Mouse (Mus musculus): ENCODE results near the gene Vdr. TPM values are rescaled to one million over a fixed set of nuclear protein-coding genes. Genes with fewer than 3 reads are reported as not detected.

Vdr gene
- polyA plus RNA-seq, 1 experiment from 2014 or later, result 0.59 TPM

DNA sequence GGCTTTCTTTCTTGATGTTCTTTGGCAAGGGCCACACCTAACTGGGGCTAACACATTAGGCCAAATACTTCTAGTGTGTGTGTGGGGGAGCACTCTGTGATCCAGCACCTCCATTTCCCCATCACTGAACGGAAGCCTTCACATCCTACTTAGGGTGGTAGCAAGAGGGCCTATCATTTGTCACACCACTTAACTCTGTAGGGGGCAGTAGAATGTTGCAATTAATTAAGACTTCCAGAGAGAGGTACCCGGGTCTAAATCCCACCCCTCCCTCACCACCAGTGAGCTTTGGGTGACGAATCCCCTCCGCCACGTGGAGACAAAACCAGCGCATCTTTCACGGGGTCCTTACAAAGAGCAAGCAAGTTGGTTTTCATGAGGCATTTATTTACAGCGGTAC lies 56.4 kb downstream of the Vdr start:
- no peak overlapping the region for H3K4me3 ChIP-seq
- WGBS, result 54% methylated on average over 8 of the region's 8 CpGs
- H3K27ac ChIP-seq (replicated peaks), result no peak overlapping the region
- H3K36me3 ChIP-seq (replicated peaks), result no peaks in the 10 kb centered on the region
- H3K27me3 ChIP-seq (replicated peaks; ENCODE audit: low read depth, poor library complexity, severe bottlenecking), result no peaks in the 10 kb centered on the region
- no peak for DNase-seq (ENCODE audit: low spot score)
- peaks cover 5% of the 10 kb centered on the region; the same call in 1 of the 2 replicates for H3K4me1 ChIP-seq
- H3K9me3 ChIP-seq, result no peaks in the 10 kb centered on the region

DNA sequence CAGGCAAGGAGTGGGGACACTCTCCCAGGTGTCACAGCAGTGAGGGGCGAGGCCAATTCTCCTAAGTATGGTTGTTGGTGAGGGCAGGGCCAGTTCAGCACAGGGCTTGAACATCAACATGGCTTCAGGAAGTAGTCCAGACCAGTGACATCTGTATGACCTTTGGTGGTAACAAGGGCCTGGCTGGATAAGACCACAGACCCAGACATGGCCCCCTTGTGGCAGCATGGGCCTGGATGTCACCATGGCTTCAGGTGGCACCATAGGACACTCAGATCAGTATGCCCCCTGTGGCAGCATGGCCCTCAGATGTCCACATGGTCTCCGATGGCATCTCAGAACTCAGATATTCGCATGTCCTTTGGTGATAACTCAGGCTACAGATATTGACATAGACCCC lies 58.1 kb downstream of the Vdr start:
- Histone ChIP-seq H3K4me1 (peaks cover 5% of the 10 kb centered on the region; the same call in 1 of the 2 replicates), H3K9me3 (no peaks in the 10 kb centered on the region), H3K27me3 (replicated peaks; ENCODE audit: low read depth, poor library complexity, severe bottlenecking) (no peaks in the 10 kb centered on the region), H3K4me3 (no peak overlapping the region), H3K36me3 (replicated peaks) (no peaks in the 10 kb centered on the region), H3K27ac (replicated peaks) (no peak overlapping the region)
- no peak for DNase-seq (ENCODE audit: low spot score)
- 86% methylated on average over 3 of the region's 3 CpGs for WGBS

DNA sequence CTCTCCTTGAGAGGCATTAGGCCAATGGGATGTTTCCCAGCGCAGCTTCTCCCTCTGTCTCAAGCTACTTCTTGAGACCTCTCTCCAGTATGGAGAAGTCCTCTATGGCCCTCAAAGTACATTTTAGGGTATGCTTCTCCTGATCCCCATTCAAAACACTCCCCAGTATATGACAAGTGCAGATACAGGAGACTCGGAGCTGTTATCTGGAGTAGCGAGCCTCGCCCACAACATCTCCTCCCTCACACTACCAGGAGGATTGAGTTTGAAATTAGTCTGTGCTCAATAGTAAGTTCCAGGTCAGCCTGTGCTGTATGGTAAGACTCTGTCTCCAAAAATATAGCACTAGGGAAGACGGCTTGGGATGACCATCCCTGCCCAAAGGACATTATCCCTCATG lies 59.4 kb downstream of the Vdr start:
- Histone ChIP-seq H3K27ac (replicated peaks) (no peak overlapping the region), H3K36me3 (replicated peaks) (no peaks in the 10 kb centered on the region), H3K4me1 (peaks cover 5% of the 10 kb centered on the region; the same call in 1 of the 2 replicates), H3K4me3 (no peak overlapping the region), H3K9me3 (no peaks in the 10 kb centered on the region), H3K27me3 (replicated peaks; ENCODE audit: low read depth, poor library complexity, severe bottlenecking) (no peaks in the 10 kb centered on the region)
- 77% methylated on average over 5 of the region's 5 CpGs for WGBS
- DNase-seq (ENCODE audit: low spot score), result no peak

DNA sequence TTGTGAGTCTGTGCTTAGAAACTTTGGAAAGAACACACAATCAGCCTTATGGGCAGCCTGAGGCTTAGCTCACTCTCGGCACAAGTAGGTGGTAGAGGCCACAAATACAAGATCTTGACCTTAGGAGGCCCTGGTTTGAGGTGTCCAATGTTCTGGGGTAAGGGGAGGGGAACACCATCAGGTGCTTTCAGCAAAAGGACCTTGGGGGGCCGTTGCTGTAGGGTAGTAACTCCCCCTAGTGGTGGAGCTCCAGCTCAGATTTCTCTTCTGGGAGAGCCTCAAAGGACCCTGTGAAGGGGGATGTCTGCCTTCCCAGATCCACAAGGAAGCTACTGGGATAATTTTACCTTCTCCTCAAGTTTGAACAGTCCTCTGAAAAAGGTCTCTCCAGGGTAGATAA lies 60.0 kb downstream of the Vdr start:
- WGBS, result 23% methylated on average over 2 of the region's 2 CpGs
- Histone ChIP-seq H3K4me1 (peaks cover 5% of the 10 kb centered on the region; the same call in 1 of the 2 replicates), H3K36me3 (replicated peaks) (no peaks in the 10 kb centered on the region), H3K27me3 (replicated peaks; ENCODE audit: low read depth, poor library complexity, severe bottlenecking) (no peaks in the 10 kb centered on the region), H3K27ac (replicated peaks) (no peak overlapping the region), H3K9me3 (no peaks in the 10 kb centered on the region), H3K4me3 (no peak overlapping the region)
- DNase-seq (ENCODE audit: low spot score), result peak; percentile 43

DNA sequence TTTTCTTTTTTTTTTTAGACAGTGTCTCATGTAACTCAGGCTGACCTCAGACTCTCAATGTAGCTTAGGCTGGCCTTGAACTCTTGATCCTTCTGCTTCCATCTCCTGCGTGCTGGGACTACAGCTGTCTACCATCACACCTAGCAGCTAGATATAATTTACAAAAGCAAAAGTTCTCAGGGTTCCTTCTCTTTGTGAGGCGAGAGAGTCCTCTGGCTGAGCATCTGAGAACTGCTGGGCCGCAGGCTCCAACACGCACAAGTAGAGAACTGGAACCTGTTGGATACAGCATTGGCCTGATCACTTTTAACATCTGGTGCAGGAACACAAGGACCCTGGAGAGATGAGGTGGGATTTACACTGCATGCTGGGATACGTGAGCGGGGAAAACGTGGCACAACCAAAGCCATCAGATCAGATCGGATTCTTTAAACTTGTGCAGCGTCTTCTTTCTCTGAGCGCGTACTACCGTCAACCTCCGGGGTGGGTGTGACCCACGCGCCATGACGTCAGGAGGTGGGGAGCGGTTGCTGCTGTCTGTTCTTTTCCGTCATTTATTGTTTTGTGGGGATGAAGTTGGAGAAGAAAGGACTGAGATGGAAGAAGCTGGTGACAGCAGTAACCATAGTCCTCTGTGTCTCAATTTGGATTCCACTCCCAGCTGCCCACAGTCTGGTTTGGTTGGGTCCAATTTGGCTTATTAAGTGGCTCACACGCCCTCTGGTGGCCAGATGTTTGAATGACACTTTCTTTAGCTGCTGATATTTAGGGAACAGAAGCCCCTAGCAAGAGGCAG lies 61.1 kb downstream of the Vdr start:
- Histone ChIP-seq H3K9me3 (no peaks in the 10 kb centered on the region), H3K36me3 (replicated peaks) (no peaks in the 10 kb centered on the region), H3K4me3 (peak overlapping the region; percentile 54), H3K4me1 (peaks cover 5% of the 10 kb centered on the region; the same call in 1 of the 2 replicates), H3K27me3 (replicated peaks; ENCODE audit: low read depth, poor library complexity, severe bottlenecking) (no peaks in the 10 kb centered on the region), H3K27ac (replicated peaks) (peak overlapping the region; percentile 63)
- DNase-seq (ENCODE audit: low spot score), result peak; percentile 84
- 7% methylated on average over 19 of the region's 19 CpGs for WGBS

DNA sequence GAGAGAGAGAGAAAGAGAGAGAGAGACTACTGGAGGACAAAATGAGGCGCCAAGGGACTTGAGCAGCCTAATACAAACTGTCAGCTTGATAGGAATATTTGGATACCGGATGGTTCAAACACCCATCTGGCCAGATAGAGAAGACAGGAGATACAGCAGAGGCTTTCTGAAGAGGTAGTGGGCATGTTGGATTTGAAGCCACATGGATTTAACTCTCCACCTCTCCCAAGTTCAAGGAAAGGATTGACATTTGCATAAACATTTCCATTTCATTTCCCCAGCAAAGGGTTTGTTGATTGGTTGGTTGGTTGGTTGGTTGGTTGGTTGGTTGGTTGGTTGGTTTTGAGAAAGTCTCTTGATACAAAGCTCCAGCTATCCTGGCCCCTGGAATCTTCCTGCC lies 62.6 kb downstream of the Vdr start:
- Histone ChIP-seq H3K27me3 (replicated peaks; ENCODE audit: low read depth, poor library complexity, severe bottlenecking) (no peaks in the 10 kb centered on the region), H3K9me3 (no peaks in the 10 kb centered on the region), H3K4me3 (no peak overlapping the region), H3K4me1 (peaks cover 5% of the 10 kb centered on the region; the same call in 1 of the 2 replicates), H3K27ac (replicated peaks) (no peak overlapping the region), H3K36me3 (replicated peaks) (no peaks in the 10 kb centered on the region)
- no peak for DNase-seq (ENCODE audit: low spot score)
- WGBS, result 93% methylated on average over 2 of the region's 2 CpGs

DNA sequence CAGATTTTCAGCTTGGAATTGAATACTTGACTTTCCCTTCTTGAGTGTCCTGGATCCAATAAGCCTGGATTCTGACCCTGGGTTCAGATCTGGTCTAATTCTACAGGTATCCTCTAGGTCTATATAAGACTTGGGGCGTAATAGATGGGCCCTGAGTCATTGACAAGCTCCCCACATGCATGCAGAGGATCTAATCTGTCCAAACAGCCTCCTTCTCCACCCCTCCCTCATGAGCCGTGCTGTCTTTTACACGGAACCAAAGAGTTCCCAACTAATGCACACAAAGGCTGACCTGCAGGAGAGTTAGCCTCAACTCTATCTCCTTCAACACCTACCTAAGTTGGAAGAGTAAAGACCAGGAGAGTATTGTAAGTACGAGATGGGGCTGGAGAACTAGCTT lies 63.1 kb downstream of the Vdr start:
- no peaks in the 10 kb centered on the region for H3K36me3 ChIP-seq (replicated peaks)
- no peaks in the 10 kb centered on the region for H3K9me3 ChIP-seq
- H3K4me1 ChIP-seq, result peaks cover 5% of the 10 kb centered on the region; the same call in 1 of the 2 replicates
- WGBS, result 86% methylated on average over 4 of the region's 4 CpGs
- no peak overlapping the region for H3K4me3 ChIP-seq
- no peak for DNase-seq (ENCODE audit: low spot score)
- H3K27me3 ChIP-seq (replicated peaks; ENCODE audit: low read depth, poor library complexity, severe bottlenecking), result no peaks in the 10 kb centered on the region
- no peak overlapping the region for H3K27ac ChIP-seq (replicated peaks)

DNA sequence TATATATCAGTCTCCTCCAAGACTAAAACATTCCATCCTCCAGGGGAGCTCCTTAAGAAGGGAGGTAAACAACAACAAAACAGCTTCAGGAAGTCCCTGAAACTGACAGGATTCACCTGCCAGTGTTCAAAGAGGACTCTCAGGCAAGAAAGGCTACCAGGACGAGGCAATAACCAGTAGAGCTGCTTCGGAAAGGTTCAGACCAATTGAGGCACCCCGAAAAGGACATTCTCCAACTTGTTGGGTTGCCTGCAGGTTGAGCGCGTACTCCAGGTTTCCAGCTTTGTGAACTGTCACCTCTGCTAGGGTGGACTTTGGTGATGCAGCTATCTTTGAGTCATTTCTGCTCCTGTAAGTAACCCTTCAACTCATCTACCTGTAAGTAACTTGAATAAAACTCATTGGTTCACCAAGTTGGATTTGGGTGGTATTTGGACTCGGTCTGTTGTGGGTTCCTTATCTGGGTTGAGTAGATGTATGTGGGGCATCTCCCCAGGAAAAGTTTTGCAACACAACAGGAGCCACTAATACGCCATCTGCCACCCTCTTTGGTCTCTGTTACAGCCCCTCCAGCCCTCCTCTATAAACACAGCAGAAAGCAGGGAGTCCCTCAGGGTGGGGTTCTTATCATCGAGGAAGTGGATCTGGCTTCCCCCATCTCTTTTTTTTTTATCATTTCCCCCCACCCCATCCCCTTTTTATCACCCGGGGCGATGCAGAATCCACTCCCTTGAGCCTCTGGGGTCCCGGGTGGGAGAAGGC lies 64.1 kb downstream of the Vdr start:
- 88% methylated on average over 11 of the region's 11 CpGs for WGBS
- Histone ChIP-seq H3K36me3 (replicated peaks) (no peaks in the 10 kb centered on the region), H3K4me1 (peaks cover 5% of the 10 kb centered on the region; the same call in 1 of the 2 replicates), H3K4me3 (no peak overlapping the region), H3K27ac (replicated peaks) (no peak overlapping the region), H3K27me3 (replicated peaks; ENCODE audit: low read depth, poor library complexity, severe bottlenecking) (no peaks in the 10 kb centered on the region), H3K9me3 (no peaks in the 10 kb centered on the region)
- DNase-seq (ENCODE audit: low spot score), result no peak

DNA sequence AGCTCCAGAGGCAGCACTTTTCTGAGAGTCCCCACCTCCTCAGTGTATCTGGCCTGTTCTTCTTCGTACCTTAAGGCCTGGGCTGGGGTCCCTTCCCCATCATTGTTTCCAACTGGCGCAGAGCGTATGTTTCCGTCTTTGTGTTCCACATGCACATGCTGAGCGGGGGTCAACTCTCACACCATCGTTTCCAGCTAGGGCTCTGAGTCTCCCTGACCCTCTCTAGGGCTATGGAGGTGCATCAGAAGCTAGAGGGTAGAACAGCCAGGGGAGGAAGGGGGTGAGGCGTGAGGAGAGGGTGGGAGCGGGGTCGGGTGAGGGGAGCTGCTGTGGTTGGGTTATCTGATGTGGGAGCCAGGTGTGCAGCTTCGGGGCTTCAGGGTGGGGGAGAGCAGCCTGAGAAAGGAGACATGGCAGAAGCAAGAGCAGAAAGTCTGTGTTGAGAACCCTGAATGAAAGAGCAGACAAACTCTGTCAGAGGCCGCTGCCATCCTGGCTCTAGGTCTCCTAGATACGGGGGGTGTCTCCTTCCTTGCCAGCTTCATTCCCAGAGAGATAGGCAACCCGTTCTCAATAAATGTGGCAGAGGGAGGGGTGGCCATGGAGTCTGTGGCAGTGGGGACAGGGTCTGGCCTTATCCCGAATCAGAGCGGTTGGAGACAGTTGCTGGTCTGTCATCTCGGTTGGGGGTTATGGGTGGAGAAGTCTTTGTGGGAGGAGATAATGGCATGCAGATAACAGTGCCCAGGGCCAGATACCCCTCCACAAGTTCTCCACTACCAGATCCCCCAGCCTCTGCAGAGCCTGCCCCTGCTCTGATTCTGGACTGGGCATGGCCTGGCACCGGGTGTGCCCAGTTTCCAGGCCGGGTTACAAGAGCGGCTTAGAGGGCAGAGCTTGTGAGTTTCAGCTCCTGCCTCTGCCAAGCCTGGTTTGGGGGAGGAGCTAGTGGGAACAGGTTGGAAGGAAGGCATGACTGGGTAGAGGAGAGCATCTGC lies 66.1 kb downstream of the Vdr start, which contains the start of gene Hdac7:
Hdac7 (minus strand) TSS at position 466 of the 998 bp plus-strand sequence.
- no peaks in the 10 kb centered on the region for H3K9me3 ChIP-seq

DNA sequence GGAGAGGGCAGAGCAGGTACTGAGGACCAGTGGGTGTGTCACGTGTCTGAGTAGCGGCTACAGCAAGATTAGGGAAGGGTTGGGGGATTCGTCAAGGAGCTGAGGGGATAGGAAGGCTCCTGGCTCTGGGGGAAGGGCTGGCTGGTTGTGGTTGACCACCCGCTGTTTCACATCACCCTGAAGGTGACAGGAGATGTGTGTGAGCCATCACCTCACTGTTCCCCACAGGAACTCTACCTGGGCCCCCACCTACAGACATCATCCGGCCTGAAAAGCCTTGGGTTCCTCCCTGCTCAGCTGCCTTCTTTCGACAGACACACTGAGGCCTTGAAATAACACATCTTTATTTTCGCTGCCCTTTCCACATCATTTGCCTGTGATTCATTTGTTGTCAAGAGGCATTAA lies 67.2 kb downstream of the Vdr start:
- no peak overlapping the region for H3K4me3 ChIP-seq
- H3K27ac ChIP-seq (replicated peaks), result no peak overlapping the region
- H3K9me3 ChIP-seq, result no peaks in the 10 kb centered on the region
- H3K27me3 ChIP-seq (replicated peaks; ENCODE audit: low read depth, poor library complexity, severe bottlenecking), result no peaks in the 10 kb centered on the region
- WGBS, result 81% methylated on average over 7 of the region's 7 CpGs
- no peaks in the 10 kb centered on the region for H3K36me3 ChIP-seq (replicated peaks)
- peaks cover 24% of the 10 kb centered on the region for H3K4me1 ChIP-seq
- DNase-seq (ENCODE audit: low spot score), result no peak

More for the DNA sequence above, 66.1 kb downstream of the Vdr start, which contains the start of gene Hdac7:
- WGBS, result 73% methylated on average over 19 of the region's 19 CpGs
- H3K27me3 ChIP-seq (replicated peaks; ENCODE audit: low read depth, poor library complexity, severe bottlenecking), result no peaks in the 10 kb centered on the region
- H3K4me3 ChIP-seq, result no peak within 1 kb of the TSS
- no peak for DNase-seq (ENCODE audit: low spot score)
- peaks cover 18% of the 10 kb centered on the region for H3K4me1 ChIP-seq
- H3K27ac ChIP-seq (replicated peaks), result no peak within 1 kb of the TSS
- no peaks in the 10 kb centered on the region for H3K36me3 ChIP-seq (replicated peaks)

DNA sequence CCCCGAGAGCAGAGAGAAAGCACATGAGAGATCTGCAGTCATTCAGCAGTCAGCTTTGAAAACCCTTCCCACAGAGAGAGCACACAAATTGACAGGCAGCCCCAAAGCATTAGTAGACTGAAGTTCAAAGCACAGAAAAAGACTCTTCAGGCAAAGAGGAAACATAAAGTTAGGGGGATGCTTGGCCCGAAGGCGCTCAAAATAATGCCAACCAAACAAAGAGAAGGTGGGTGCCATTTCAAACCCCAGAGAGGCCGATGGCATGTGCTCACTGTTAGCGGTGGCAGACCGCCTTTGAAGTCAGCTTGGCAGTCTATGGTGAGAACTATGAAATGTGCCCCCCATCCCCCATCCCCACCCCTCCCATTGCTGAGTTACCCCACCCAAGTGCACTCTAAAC lies 68.4 kb downstream of the Vdr start:
- no peak for DNase-seq (ENCODE audit: low spot score)
- Histone ChIP-seq H3K4me3 (no peak overlapping the region), H3K36me3 (replicated peaks) (no peaks in the 10 kb centered on the region), H3K27me3 (replicated peaks; ENCODE audit: low read depth, poor library complexity, severe bottlenecking) (no peaks in the 10 kb centered on the region), H3K9me3 (no peaks in the 10 kb centered on the region), H3K27ac (replicated peaks) (no peak overlapping the region), H3K4me1 (peaks cover 35% of the 10 kb centered on the region)
- WGBS, result 96% methylated on average over 6 of the region's 6 CpGs

DNA sequence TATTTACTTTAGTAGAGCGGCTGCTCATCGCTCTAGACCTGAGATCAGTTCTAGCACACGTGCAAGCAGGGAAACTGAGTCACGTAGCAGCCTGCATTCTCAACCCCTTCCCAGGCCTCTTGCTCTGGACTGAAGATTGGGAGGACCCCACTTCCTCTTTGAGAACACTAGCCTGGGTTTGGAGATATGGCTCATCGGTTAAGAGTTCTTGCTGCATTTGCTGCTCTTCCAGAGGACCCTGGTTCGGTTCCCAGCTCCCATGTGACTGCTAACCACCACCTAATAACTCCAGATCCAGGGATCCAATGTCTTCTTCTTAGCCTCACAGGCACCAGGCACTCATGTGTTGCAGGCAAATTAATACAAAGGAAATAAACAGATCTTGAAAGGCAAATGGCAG lies 69.0 kb downstream of the Vdr start:
- no peak for DNase-seq (ENCODE audit: low spot score)
- no peaks in the 10 kb centered on the region for H3K27me3 ChIP-seq (replicated peaks; ENCODE audit: low read depth, poor library complexity, severe bottlenecking)
- peaks cover 42% of the 10 kb centered on the region for H3K4me1 ChIP-seq
- no peak overlapping the region for H3K4me3 ChIP-seq
- H3K27ac ChIP-seq (replicated peaks), result no peak overlapping the region
- no peaks in the 10 kb centered on the region for H3K9me3 ChIP-seq
- WGBS, result 91% methylated on average over 6 of the region's 6 CpGs
- no peaks in the 10 kb centered on the region for H3K36me3 ChIP-seq (replicated peaks)

All from embryonic facial prominence, embryonic 10.5 days (tissue).